Mouse (Mus musculus): ENCODE measurements around the gene Ncmap. TPM values are rescaled to one million over a fixed set of nuclear protein-coding genes. Genes with fewer than 3 reads are reported as not detected.

The Ncmap gene
- polyA plus RNA-seq, 1 experiment from 2014 or later, result 0.37 TPM

DNA sequence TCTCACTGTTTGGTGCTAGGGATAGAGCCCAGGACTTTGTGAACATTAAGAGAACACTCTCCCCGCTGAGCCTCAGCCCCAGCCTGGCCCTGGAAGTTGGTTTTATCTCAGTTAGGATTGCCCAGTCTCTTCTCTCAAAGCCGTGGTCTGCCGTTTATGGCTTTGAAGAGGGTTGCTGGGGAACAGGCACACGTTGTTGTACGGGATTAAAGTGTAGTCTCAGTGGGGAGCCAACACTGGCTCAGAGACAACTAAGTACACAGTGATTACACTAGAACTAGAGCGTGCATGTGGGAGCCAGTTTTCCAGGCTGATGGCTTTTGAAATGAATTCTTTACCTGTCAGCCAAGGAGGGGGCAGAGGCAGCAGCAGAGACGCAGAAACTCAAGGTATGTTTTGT lies 3.9 kb upstream of the Ncmap start:
- H3K4me3 ChIP-seq, result no peak overlapping the region
- H3K27me3 ChIP-seq (replicated peaks), result peaks cover 29% of the 10 kb centered on the region
- no peaks in the 10 kb centered on the region for H3K9me3 ChIP-seq (replicated peaks)
- ATAC-seq (ENCODE audit: insufficient number of reproducible peaks, low FRiP score), result no peak
- H3K4me1 ChIP-seq (replicated peaks), result peaks cover 12% of the 10 kb centered on the region
- no peak overlapping the region for H3K9ac ChIP-seq
- 32% methylated on average over 7 of the region's 7 CpGs for WGBS
- no peak overlapping the region for H3K27ac ChIP-seq (ENCODE audit: poor library complexity, severe bottlenecking)
- no peaks in the 10 kb centered on the region for H3K36me3 ChIP-seq
- H3K4me2 ChIP-seq, result no peak overlapping the region

- Histone ChIP-seq H3K9me3 (replicated peaks) (peaks cover 5% of the 10 kb centered on the region; the same call in 1 of the 2 replicates), H3K27me3 (replicated peaks) (peaks cover 48% of the 10 kb centered on the region), H3K27ac (ENCODE audit: poor library complexity, severe bottlenecking) (no peak overlapping the region), H3K4me3 (peak overlapping the region; percentile 58), H3K4me2 (peak overlapping the region; percentile 99), H3K36me3 (no peaks in the 10 kb centered on the region), H3K9ac (peak overlapping the region; percentile 69), H3K4me1 (replicated peaks) (peaks cover 12% of the 10 kb centered on the region)
- WGBS, result 2% methylated on average over 16 of the region's 16 CpGs
- 0 out of 2 replicates have a peak, but pooled peaks have one; percentile 25 for ATAC-seq (ENCODE audit: insufficient number of reproducible peaks, low FRiP score)
Measured at GRCm38 (mm10) chr4:135397551-135397950, 476 bp downstream of the Ncmap start.

DNA sequence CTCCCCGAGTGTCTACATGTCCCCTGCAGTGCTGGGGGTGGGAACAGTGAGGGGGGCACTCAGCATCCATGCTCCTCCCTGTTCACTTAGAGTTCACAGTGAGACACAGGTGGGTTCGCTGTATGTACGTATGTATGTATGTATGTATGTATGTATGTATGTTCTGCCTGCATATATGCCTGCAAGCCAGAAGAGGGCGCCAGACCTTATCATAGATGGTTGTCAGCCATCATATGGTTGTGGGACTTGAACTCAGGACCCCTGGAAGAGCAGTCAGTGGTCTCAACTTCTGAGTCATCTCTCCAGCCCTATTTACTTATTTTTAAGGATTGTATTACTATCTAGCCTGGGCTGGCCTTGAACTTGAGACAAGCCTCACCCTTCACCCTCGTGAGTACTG lies 1.7 kb downstream of the Ncmap start:
- Histone ChIP-seq H3K27ac (ENCODE audit: poor library complexity, severe bottlenecking) (no peak overlapping the region), H3K36me3 (no peaks in the 10 kb centered on the region), H3K9ac (no peak overlapping the region), H3K4me3 (no peak overlapping the region), H3K4me1 (replicated peaks) (peaks cover 13% of the 10 kb centered on the region), H3K4me2 (no peak overlapping the region), H3K27me3 (replicated peaks) (peaks cover 48% of the 10 kb centered on the region), H3K9me3 (replicated peaks) (peaks cover 6% of the 10 kb centered on the region; the same call in 1 of the 2 replicates)
- no peak for ATAC-seq (ENCODE audit: insufficient number of reproducible peaks, low FRiP score)
- WGBS, result 82% methylated on average over 5 of the region's 5 CpGs

GRCm38 (mm10) chr4:135395375-135395774 lies 2.7 kb downstream of the Ncmap start:
- H3K9me3 ChIP-seq (replicated peaks), result peaks cover 6% of the 10 kb centered on the region; the same call in 1 of the 2 replicates
- 80% methylated on average over 4 of the region's 4 CpGs for WGBS
- peaks cover 48% of the 10 kb centered on the region for H3K27me3 ChIP-seq (replicated peaks)
- no peak for ATAC-seq (ENCODE audit: insufficient number of reproducible peaks, low FRiP score)
- H3K27ac ChIP-seq (ENCODE audit: poor library complexity, severe bottlenecking), result no peak overlapping the region
- H3K4me3 ChIP-seq, result no peak overlapping the region
- H3K36me3 ChIP-seq, result no peaks in the 10 kb centered on the region
- peaks cover 17% of the 10 kb centered on the region for H3K4me1 ChIP-seq (replicated peaks)
- no peak overlapping the region for H3K9ac ChIP-seq
- H3K4me2 ChIP-seq, result no peak overlapping the region

- no peak overlapping the region for H3K4me3 ChIP-seq
- peaks cover 17% of the 10 kb centered on the region for H3K4me1 ChIP-seq (replicated peaks)
- H3K9me3 ChIP-seq (replicated peaks), result peaks cover 6% of the 10 kb centered on the region; the same call in 1 of the 2 replicates
- no peak overlapping the region for H3K9ac ChIP-seq
- no peaks in the 10 kb centered on the region for H3K36me3 ChIP-seq
- no peak overlapping the region for H3K27ac ChIP-seq (ENCODE audit: poor library complexity, severe bottlenecking)
- no peak for ATAC-seq (ENCODE audit: insufficient number of reproducible peaks, low FRiP score)
- 74% methylated on average over 7 of the region's 7 CpGs for WGBS
- H3K27me3 ChIP-seq (replicated peaks), result peaks cover 47% of the 10 kb centered on the region
- no peak overlapping the region for H3K4me2 ChIP-seq
Measured at GRCm38 (mm10) chr4:135394666-135395065, 3.4 kb downstream of the Ncmap start.

DNA sequence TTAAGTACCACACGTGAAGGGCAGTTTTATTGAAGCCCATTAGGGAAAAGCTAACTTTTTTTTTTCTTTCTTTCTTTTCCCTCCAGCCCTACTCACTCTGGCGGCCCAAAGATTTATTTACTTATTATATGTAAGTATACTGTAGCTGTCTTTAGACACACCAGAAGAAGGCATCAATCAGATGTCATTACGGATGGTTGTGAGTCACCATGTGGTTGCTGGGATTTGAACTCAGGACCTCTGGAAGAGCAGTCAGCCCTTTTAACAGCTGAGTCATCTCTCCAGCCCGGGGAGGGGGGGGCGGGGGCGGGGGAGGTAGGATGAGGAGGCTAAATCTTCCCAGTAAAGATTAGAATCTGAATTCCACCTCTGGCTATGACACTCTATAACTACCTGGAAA lies 4.6 kb downstream of the Ncmap start:
- H3K9me3 ChIP-seq (replicated peaks), result peaks cover 6% of the 10 kb centered on the region; the same call in 1 of the 2 replicates
- H3K4me3 ChIP-seq, result no peak overlapping the region
- H3K27ac ChIP-seq (ENCODE audit: poor library complexity, severe bottlenecking), result no peak overlapping the region
- no peaks in the 10 kb centered on the region for H3K36me3 ChIP-seq
- no peak overlapping the region for H3K4me2 ChIP-seq
- 78% methylated on average over 6 of the region's 6 CpGs for WGBS
- H3K9ac ChIP-seq, result no peak overlapping the region
- H3K27me3 ChIP-seq (replicated peaks), result peaks cover 34% of the 10 kb centered on the region
- ATAC-seq (ENCODE audit: insufficient number of reproducible peaks, low FRiP score), result no peak
- H3K4me1 ChIP-seq (replicated peaks), result peaks cover 16% of the 10 kb centered on the region

GRCm38 (mm10) chr4:135392801-135393200 lies 5.2 kb downstream of the Ncmap start:
- peaks cover 6% of the 10 kb centered on the region; the same call in 1 of the 2 replicates for H3K9me3 ChIP-seq (replicated peaks)
- no peaks in the 10 kb centered on the region for H3K36me3 ChIP-seq
- H3K4me1 ChIP-seq (replicated peaks), result peaks cover 10% of the 10 kb centered on the region
- no peak for ATAC-seq (ENCODE audit: insufficient number of reproducible peaks, low FRiP score)
- no peak overlapping the region for H3K4me2 ChIP-seq
- H3K27ac ChIP-seq (ENCODE audit: poor library complexity, severe bottlenecking), result no peak overlapping the region
- H3K27me3 ChIP-seq (replicated peaks), result peaks cover 28% of the 10 kb centered on the region
- 78% methylated on average over 3 of the region's 3 CpGs for WGBS
- H3K4me3 ChIP-seq, result no peak overlapping the region
- H3K9ac ChIP-seq, result no peak overlapping the region

- H3K4me1 ChIP-seq (replicated peaks), result 0 out of 2 replicates have a peak, but pooled peaks cover 5% of the 10 kb centered on the region
- no peak for ATAC-seq (ENCODE audit: insufficient number of reproducible peaks, low FRiP score)
- no peaks in the 10 kb centered on the region for H3K36me3 ChIP-seq
- 66% methylated on average over 6 of the region's 6 CpGs for WGBS
- peaks cover 10% of the 10 kb centered on the region for H3K27me3 ChIP-seq (replicated peaks)
- no peak overlapping the region for H3K27ac ChIP-seq (ENCODE audit: poor library complexity, severe bottlenecking)
- H3K4me2 ChIP-seq, result no peak overlapping the region
- peaks cover 6% of the 10 kb centered on the region; the same call in 1 of the 2 replicates for H3K9me3 ChIP-seq (replicated peaks)
- no peak overlapping the region for H3K4me3 ChIP-seq
- no peak overlapping the region for H3K9ac ChIP-seq
Measured at GRCm38 (mm10) chr4:135391014-135391413, 7.0 kb downstream of the Ncmap start.

DNA sequence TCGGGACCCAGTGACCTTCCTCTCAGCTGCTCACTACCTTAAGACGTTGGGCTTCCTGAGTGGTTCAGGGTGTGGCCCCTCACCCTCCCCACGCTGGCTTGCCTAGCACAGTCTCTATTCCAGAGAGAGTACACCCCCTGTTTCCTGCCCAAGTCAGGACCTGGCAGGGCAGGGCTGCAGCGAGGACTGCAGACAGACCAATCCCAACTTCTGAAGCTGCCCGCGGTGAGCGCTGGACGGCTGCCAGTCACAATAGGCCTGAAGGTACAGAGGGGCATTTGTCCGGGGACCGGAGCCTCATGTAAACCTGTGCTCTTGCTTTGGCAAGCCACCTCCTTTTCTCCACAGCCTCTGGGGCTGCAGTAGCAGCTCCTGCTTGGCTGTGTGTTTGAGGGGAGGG lies 12.4 kb downstream of the Ncmap start:
- 40% methylated on average over 10 of the region's 10 CpGs for WGBS
- Histone ChIP-seq H3K9ac (no peak overlapping the region), H3K4me1 (replicated peaks) (peaks cover 9% of the 10 kb centered on the region), H3K36me3 (no peaks in the 10 kb centered on the region), H3K4me2 (peak overlapping the region; percentile 32), H3K4me3 (no peak overlapping the region), H3K9me3 (replicated peaks) (no peaks in the 10 kb centered on the region), H3K27me3 (replicated peaks) (0 out of 2 replicates have a peak, but pooled peaks cover 13% of the 10 kb centered on the region), H3K27ac (ENCODE audit: poor library complexity, severe bottlenecking) (peak overlapping the region; percentile 2; the same call in 1 of the 2 replicates)
- ATAC-seq (ENCODE audit: insufficient number of reproducible peaks, low FRiP score), result peak; percentile 56

GRCm38 (mm10) chr4:135382316-135382715 lies 15.7 kb downstream of the Ncmap start:
- WGBS, result 5% methylated on average over 14 of the region's 14 CpGs

DNA sequence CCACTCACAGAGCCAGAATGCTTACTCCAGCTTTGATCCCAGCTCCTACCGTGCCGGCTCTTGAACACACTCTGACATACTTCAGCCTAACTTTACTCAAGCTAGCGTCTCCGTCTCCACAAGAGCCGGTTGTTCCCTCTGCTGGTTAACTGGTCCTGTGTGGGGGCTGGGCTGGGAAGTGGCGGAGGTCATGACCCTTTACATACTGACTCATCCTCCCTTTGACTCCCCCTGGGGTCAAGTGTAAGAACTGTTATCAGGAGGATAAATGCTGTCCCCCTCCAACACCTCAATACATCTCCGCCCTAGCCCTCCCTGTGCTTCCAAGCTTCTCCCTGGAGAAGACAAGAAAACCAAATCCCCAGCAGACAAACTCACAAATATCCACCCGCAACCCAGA lies 16.7 kb downstream of the Ncmap start:
- ATAC-seq (ENCODE audit: insufficient number of reproducible peaks, low FRiP score), result no peak
- 43% methylated on average over 8 of the region's 8 CpGs for WGBS

More at GRCm38 (mm10) chr4:135382316-135382715, 15.7 kb downstream of the Ncmap start:
- H3K9ac ChIP-seq, result no peak overlapping the region
- no peaks in the 10 kb centered on the region for H3K36me3 ChIP-seq
- no peaks in the 10 kb centered on the region for H3K9me3 ChIP-seq (replicated peaks)
- peaks cover 9% of the 10 kb centered on the region for H3K4me1 ChIP-seq (replicated peaks)
- no peak overlapping the region for H3K4me2 ChIP-seq
- no peak overlapping the region for H3K27ac ChIP-seq (ENCODE audit: poor library complexity, severe bottlenecking)
- H3K4me3 ChIP-seq, result no peak overlapping the region
- H3K27me3 ChIP-seq (replicated peaks), result 0 out of 2 replicates have a peak, but pooled peaks cover 13% of the 10 kb centered on the region
- ATAC-seq (ENCODE audit: insufficient number of reproducible peaks, low FRiP score), result no peak

GRCm38 (mm10) chr4:135377241-135377640 lies 20.8 kb downstream of the Ncmap start:
- no peak overlapping the region for H3K4me3 ChIP-seq
- ATAC-seq (ENCODE audit: insufficient number of reproducible peaks, low FRiP score), result no peak
- peaks cover 3% of the 10 kb centered on the region; the same call in 1 of the 2 replicates for H3K9me3 ChIP-seq (replicated peaks)
- no peak overlapping the region for H3K27ac ChIP-seq (ENCODE audit: poor library complexity, severe bottlenecking)
- no peaks in the 10 kb centered on the region for H3K27me3 ChIP-seq (replicated peaks)
- no peak overlapping the region for H3K4me2 ChIP-seq
- no peaks in the 10 kb centered on the region for H3K4me1 ChIP-seq (replicated peaks)
- no peaks in the 10 kb centered on the region for H3K36me3 ChIP-seq
- WGBS, result 77% methylated on average over 11 of the region's 11 CpGs
- no peak overlapping the region for H3K9ac ChIP-seq

More for the DNA sequence above, 16.7 kb downstream of the Ncmap start:
- H3K4me3 ChIP-seq, result no peak overlapping the region
- no peak overlapping the region for H3K27ac ChIP-seq (ENCODE audit: poor library complexity, severe bottlenecking)
- no peaks in the 10 kb centered on the region for H3K36me3 ChIP-seq
- H3K27me3 ChIP-seq (replicated peaks), result 0 out of 2 replicates have a peak, but pooled peaks cover 13% of the 10 kb centered on the region
- peaks cover 9% of the 10 kb centered on the region for H3K4me1 ChIP-seq (replicated peaks)
- H3K4me2 ChIP-seq, result no peak overlapping the region
- no peak overlapping the region for H3K9ac ChIP-seq
- no peaks in the 10 kb centered on the region for H3K9me3 ChIP-seq (replicated peaks)

Measured in heart, embryonic 12.5 days (tissue).